Mouse (Mus musculus) midbrain, embryonic 11.5 days (tissue): ENCODE results near the gene Fbxo8. TPM values are rescaled to one million over a fixed set of nuclear protein-coding genes. Genes with fewer than 3 reads are reported as not detected.

ENCODE experiments used
- ATAC-seq: fragments of 200-750 bp; cut with Nextera tagmentation; 2 replicates; pipeline ENCODE4 v1.8.0; 2017; ENCODE audit warnings: moderate TSS enrichment, moderate library complexity; ENCODE audit not compliant: low FRiP score
- DNase-seq: peaks from one replicate; pipeline ENCODE4 v3.0.0; 2015; ENCODE audit warnings: low spot score; ENCODE audit errors: missing footprints
- H3K27ac ChIP-seq: fragments of 300-500 bp; sonication (generic); 2 replicates; pipeline ENCODE4 v1.5.1; 2014; ENCODE audit warnings: low read depth, low read length
- H3K27me3 ChIP-seq: fragments of 300-500 bp; sonication (generic); 2 replicates; pipeline ENCODE4 v1.6.1; 2014; ENCODE audit warnings: mild to moderate bottlenecking, low read length, moderate library complexity, mixed read lengths; ENCODE audit not compliant: control insufficient read depth, insufficient read depth
- H3K36me3 ChIP-seq: fragments of 300-500 bp; sonication (generic); 2 replicates; pipeline ENCODE4 v1.6.1; 2014; ENCODE audit warnings: mild to moderate bottlenecking, low read length, moderate library complexity, mixed read lengths; ENCODE audit not compliant: control insufficient read depth, insufficient read depth
- H3K4me1 ChIP-seq: fragments of 300-500 bp; sonication (generic); 2 replicates; pipeline ENCODE4 v1.6.1; 2014; ENCODE audit warnings: low read length; ENCODE audit not compliant: control insufficient read depth, insufficient read depth
- H3K4me2 ChIP-seq: fragments of 300-500 bp; sonication (generic); 2 replicates; pipeline ENCODE4 v1.6.1; 2014; ENCODE audit warnings: mild to moderate bottlenecking, moderate library complexity
- H3K4me3 ChIP-seq: fragments of 300-500 bp; sonication (generic); 2 replicates; pipeline ENCODE4 v1.5.1; 2014; ENCODE audit warnings: low read depth, low read length
- H3K9ac ChIP-seq: fragments of 300-500 bp; sonication (generic); 2 replicates; pipeline ENCODE4 v1.6.1; 2014; ENCODE audit warnings: low read length
- H3K9me3 ChIP-seq: fragments of 300-500 bp; sonication (generic); 2 replicates; pipeline ENCODE4 v1.6.1; 2016; ENCODE audit warnings: low read length; ENCODE audit not compliant: control insufficient read depth
- WGBS: fragments of 180-500 bp; shearing (Covaris S2); extraction: QIAGEN DNeasy Blood & Tissue Kit; methylation state at CpG from one replicate; pipeline ENCODE4 v1.1.7; 2014; 5-methylcytosine and 5-hydroxymethylcytosine counted together
- polyA plus RNA-seq: library from polyadenylated mRNA; unstranded; fragments of >200 nt; fragmentation: Nextera tagmentation; extraction: Ambion mirVana; gene quantifications from 2 replicates; pipeline ENCODE4 v1.2.1, GENCODE M21; 2014

The Fbxo8 gene
- polyA plus RNA-seq, 1 experiment from 2014 or later: 44.0 TPM

DNA sequence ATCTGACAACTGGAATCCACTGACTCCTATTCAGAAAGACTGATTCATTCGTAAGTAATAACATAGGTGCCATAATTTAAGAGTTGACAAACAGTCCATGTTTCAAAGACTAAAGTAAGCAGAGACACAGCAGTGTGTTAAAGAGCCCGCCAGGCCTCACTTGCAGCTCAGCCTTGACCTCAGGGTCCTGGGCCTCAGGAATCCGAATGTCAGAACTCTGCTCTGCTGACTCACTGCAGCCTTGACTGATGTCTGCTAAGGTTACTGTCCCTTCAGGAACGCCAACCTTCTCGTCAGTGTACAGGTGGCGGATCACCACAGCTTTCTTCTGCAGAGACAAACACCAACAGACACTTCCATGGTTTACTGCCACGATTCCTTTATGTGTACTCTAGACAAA is 10.2 kb upstream of the Fbxo8 start:
- H3K36me3 ChIP-seq: peaks cover 8% of the 10 kb centered on the region; the same call in 1 of the 2 replicates
- 92% methylated on average over 7 of the region's 7 CpGs for WGBS
- ATAC-seq (no peak), DNase-seq (no peak)
- no peak overlapping the region for H3K9ac ChIP-seq
- no peak overlapping the region for H3K27ac ChIP-seq
- no peaks in the 10 kb centered on the region for H3K9me3 ChIP-seq
- H3K4me2 ChIP-seq: no peak overlapping the region
- no peaks in the 10 kb centered on the region for H3K27me3 ChIP-seq
- no peaks in the 10 kb centered on the region for H3K4me1 ChIP-seq
- no peak overlapping the region for H3K4me3 ChIP-seq

DNA sequence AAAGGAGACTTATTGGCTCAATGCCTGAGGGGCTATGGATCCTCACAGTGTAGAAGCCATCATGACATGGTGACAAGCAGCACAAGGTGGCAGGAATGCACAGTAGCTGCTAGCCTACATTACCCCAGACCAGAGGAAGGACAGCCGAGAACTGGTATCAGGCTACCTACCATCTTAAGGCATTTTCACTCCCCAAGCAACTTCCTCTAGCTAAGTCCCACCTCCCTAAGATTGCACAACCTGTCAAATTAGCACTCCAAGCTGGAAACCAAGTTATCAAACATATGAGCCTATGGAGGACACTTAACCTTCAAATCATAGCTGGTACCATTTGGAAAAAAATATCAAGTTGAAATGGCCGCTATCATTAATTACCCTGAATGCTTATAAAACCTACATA is 3.0 kb upstream of the Fbxo8 start:
- 88% methylated on average over 2 of the region's 2 CpGs for WGBS
- DNase-seq: no peak

GRCm38 (mm10) chr8:56551361-56551852 is 517 bp downstream of the Fbxo8 start:
- Histone ChIP-seq H3K9ac (peak overlapping the region; percentile 73), H3K4me3 (peak overlapping the region; percentile 63), H3K4me2 (peak overlapping the region; percentile 62), H3K9me3 (no peaks in the 10 kb centered on the region), H3K4me1 (peaks cover 6% of the 10 kb centered on the region; the same call in 1 of the 2 replicates), H3K36me3 (no peaks in the 10 kb centered on the region), H3K27me3 (no peaks in the 10 kb centered on the region), H3K27ac (no peak overlapping the region)
- under 1% methylated on average over 28 of the region's 28 CpGs for WGBS
- peak; percentile 97 for ATAC-seq
- DNase-seq: peak; percentile 97

More for the DNA sequence above, 3.0 kb upstream of the Fbxo8 start:
- no peaks in the 10 kb centered on the region for H3K36me3 ChIP-seq
- peaks cover 6% of the 10 kb centered on the region; the same call in 1 of the 2 replicates for H3K4me1 ChIP-seq
- no peaks in the 10 kb centered on the region for H3K27me3 ChIP-seq
- H3K4me3 ChIP-seq: no peak overlapping the region
- no peak overlapping the region for H3K27ac ChIP-seq
- H3K9me3 ChIP-seq: no peaks in the 10 kb centered on the region
- no peak overlapping the region for H3K4me2 ChIP-seq
- H3K9ac ChIP-seq: no peak overlapping the region
- no peak for ATAC-seq

DNA sequence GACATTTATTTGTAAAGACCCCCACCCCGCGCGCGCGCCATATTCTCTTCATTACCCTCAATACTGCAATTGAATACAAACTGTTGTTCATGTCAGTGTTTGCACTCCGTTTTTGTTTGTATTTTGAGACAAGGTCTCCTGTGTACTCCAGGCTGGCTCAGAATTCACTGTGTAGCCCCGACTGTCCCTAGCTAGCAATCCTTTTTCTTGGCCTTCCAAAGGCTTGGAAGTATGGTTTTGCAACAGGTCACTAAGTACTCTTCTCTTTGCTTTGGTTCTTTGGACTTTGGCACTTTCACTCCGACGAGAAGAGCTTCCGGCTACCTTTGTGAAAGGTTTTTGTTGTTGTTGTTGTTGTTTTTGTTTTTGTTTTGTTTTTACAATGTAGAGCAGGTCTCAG is 1.2 kb downstream of the Fbxo8 start:
- H3K4me1 ChIP-seq: peaks cover 6% of the 10 kb centered on the region; the same call in 1 of the 2 replicates
- H3K4me3 ChIP-seq: peak overlapping the region; percentile 63
- no peaks in the 10 kb centered on the region for H3K27me3 ChIP-seq
- H3K9ac ChIP-seq: peak overlapping the region; percentile 73; the same call in 1 of the 2 replicates
- H3K9me3 ChIP-seq: no peaks in the 10 kb centered on the region
- peak overlapping the region; percentile 62 for H3K4me2 ChIP-seq
- no peaks in the 10 kb centered on the region for H3K36me3 ChIP-seq
- DNase-seq: no peak
- WGBS: 32% methylated on average over 10 of the region's 10 CpGs
- ATAC-seq: no peak
- no peak overlapping the region for H3K27ac ChIP-seq

DNA sequence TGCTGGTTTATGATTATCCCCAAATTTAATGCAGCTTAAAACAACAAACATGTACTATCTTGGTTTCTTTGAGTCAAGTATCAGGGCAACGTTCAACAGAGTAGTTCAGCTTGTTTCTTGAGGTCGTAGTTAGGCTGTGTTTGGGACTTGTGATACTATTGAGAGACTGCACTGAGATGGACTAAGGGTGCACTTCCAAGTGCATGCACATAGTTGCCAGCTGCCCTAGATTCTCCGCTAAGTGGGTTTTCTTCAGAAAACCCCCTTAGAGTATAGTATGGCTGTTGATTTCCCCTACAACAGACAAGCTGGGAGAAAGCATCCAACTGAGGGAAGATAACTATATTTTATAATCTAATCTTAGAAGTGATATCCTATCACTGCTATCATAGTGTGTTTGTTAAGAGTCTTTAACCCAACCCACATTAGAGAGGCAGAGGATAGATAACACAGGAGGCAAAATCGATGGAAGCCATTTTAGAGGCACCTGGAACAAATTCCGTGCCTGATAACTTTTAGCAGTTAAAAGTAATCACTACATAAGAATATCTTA is 1.7 kb downstream of the Fbxo8 start:
- Histone ChIP-seq H3K4me1 (peaks cover 6% of the 10 kb centered on the region; the same call in 1 of the 2 replicates), H3K27ac (no peak overlapping the region), H3K27me3 (no peaks in the 10 kb centered on the region), H3K4me2 (no peak overlapping the region), H3K9ac (no peak overlapping the region), H3K4me3 (no peak overlapping the region), H3K36me3 (no peaks in the 10 kb centered on the region), H3K9me3 (no peaks in the 10 kb centered on the region)
- ATAC-seq (no peak), DNase-seq (no peak)
- WGBS: 82% methylated on average over 5 of the region's 5 CpGs

DNA sequence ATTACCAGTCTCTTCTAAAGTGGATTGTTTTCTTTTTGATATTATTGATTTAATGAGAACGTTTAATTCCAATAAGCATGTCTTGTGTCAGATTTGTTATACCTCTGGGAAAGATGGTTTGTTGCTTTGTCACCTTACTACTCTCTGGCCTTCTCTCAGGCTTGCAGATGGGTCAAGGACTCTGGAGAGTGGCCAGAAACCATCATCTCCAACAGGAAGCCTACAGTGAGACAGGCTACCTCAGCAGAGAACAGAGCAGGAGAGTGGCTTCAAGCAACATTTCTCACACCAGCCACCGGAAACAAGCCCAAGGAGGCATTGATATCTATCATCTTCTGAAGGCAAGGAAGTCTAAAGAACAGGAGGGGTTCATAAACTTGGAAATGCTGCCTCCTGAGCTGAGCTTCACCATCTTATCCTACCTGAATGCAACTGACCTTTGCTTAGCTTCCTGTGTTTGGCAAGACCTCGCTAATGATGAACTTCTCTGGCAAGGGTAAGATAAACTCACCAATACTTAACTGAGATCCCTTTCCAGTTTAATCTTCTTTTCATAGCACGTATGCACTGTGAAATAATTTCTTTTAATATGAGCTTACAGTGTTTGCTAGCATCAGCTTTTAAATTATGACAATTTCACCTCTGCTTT is 13.6 kb downstream of the Fbxo8 start:
- H3K36me3 ChIP-seq: no peaks in the 10 kb centered on the region
- H3K4me3 ChIP-seq: no peak overlapping the region
- no peak overlapping the region for H3K27ac ChIP-seq
- no peak overlapping the region for H3K9ac ChIP-seq
- DNase-seq: no peak
- H3K9me3 ChIP-seq: no peaks in the 10 kb centered on the region
- H3K27me3 ChIP-seq: no peaks in the 10 kb centered on the region
- H3K4me1 ChIP-seq: no peaks in the 10 kb centered on the region
- 85% methylated on average over 4 of the region's 4 CpGs for WGBS
- H3K4me2 ChIP-seq: no peak overlapping the region
- no peak for ATAC-seq

DNA sequence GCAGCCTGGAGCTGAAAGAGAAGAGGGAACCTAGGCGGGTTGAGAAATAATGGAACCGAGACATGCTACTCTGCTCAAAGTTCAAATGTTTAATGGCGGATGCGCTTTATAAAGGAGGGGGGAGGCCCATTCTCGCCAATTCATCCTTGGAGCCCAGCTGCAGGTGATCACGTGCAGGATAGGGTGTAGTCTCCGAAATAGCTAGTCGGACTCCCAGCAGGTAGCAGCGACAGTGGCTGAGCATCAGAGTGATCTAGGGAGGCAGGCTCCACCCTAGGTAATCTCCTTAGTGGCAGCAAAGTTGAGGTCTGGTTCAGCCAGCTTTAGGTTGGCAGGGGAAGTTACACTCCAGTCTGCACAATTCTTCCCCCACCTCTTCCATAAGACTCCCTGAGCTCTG is 16.0 kb downstream of the Fbxo8 start:
- no peaks in the 10 kb centered on the region for H3K9me3 ChIP-seq
- ATAC-seq: no peak
- no peak overlapping the region for H3K4me3 ChIP-seq
- DNase-seq: no peak
- H3K27me3 ChIP-seq: no peaks in the 10 kb centered on the region
- no peak overlapping the region for H3K9ac ChIP-seq
- no peak overlapping the region for H3K27ac ChIP-seq
- no peak overlapping the region for H3K4me2 ChIP-seq
- H3K36me3 ChIP-seq: no peaks in the 10 kb centered on the region
- 88% methylated on average over 9 of the region's 9 CpGs for WGBS
- no peaks in the 10 kb centered on the region for H3K4me1 ChIP-seq

DNA sequence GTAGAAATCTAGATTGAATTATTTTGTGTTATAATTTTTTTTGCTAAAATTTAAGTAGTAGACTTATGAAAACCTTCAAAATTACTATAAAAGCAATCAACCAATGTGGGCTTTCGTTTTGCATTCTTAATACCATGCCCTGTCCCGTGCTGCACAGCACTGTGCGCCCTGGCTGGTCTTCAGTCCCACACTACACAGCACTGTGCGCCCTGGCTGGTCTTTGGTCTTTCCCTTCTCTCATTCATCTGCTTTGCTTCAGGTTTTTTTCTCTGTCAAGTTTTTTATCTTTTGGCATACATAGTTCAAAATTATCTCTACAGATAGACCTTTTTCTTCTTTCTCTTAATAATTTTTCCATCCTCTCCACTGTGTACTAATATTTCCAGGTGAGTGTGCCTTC is 30.0 kb downstream of the Fbxo8 start:
- H3K27ac ChIP-seq: no peak overlapping the region
- no peaks in the 10 kb centered on the region for H3K9me3 ChIP-seq
- no peaks in the 10 kb centered on the region for H3K4me1 ChIP-seq
- H3K36me3 ChIP-seq: no peaks in the 10 kb centered on the region
- DNase-seq: no peak
- 90% methylated on average over 4 of the region's 4 CpGs for WGBS
- no peak for ATAC-seq
- H3K4me3 ChIP-seq: no peak overlapping the region
- H3K27me3 ChIP-seq: no peaks in the 10 kb centered on the region
- H3K4me2 ChIP-seq: no peak overlapping the region
- no peak overlapping the region for H3K9ac ChIP-seq

- Histone ChIP-seq H3K36me3 (no peaks in the 10 kb centered on the region), H3K27me3 (no peaks in the 10 kb centered on the region), H3K4me3 (no peak overlapping the region), H3K9ac (no peak overlapping the region), H3K4me2 (no peak overlapping the region), H3K9me3 (no peaks in the 10 kb centered on the region), H3K27ac (no peak overlapping the region), H3K4me1 (no peaks in the 10 kb centered on the region)
- ATAC-seq (no peak), DNase-seq (no peak)
These were observed 32.0 kb downstream of the Fbxo8 start for GRCm38 (mm10) chr8:56582841-56583240.
